Mouse (Mus musculus) right cerebral cortex, postnatal 14 days (tissue): ENCODE data around the gene Peli2.
"Not testable (repeated sequence)": the region's sequence is repeated elsewhere in the genome, so short reads cannot be mapped to it uniquely, and the experiment has no call there.

Experiments used
- DNase-seq: peaks from one replicate; pipeline ENCODE4 v3.0.0; 2022

Gene Peli2

GRCm38 (mm10) chr14:48120752-48121528 lies at the start of gene Peli2:
Gene Peli2 (plus strand): TSS chr14:48120823.
- DNase-seq, result peak; percentile 66

DNA sequence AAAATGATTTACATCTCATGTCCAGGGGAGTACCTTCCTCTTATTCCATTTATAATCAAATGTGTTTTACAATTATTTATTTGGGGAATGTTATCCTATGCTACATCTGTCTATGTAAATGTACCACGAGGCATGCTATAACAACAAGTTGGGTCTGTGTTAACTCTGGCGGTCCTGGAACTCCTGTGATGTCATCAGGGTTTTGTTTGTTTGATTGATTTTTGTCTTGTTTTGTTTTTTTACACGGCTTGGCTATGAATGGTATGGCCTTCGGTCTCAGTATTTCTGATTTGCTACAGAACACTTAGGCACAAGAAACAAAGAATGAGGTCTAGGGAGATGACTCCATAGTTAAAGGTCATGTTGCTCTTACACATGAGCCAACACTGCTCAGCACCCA lies 48.5 kb upstream of the Peli2 start:
- DNase-seq, result no peak

DNA sequence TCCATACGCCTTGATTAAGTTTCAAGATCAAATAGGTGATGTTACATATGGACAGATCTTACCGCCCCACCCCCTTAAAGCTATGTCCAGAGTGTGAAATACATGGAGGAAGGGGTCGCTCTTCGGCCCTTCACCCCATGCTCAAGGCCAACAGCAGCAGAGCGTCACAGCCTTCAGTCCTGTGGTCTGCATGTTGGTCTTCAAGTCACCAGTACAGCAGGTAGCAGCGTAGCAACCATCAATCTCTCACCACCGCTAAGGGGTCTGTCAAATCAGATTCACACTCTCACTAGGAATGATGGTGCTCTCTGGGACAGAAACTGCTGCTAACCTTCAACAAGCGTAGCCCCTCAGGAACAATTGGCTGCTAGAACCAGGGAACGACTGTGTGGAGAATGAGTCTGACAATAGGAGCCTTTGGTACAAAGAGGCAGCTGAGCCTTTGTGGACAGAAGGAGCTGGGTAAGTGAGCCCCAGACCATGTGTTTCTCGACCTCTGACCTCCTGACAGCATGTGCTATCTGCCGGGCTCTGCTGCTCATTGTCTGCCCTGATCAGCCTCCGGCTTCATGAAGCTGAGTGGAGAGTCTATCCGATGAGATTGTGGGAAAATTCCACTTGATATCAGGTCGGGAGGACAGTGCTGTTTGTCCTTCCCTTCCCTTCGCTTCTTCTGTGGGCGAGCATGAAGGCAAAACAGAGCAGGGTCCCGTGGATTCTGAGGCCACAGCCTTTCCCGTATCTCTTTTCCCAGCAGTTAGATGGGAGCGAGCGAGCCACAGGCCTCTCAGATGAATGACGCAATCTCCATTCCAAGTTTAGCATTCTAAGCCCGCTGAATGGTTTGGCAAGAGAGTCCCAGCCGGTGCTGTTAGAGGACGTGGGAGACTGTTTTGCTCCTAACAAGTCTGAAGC lies 47.1 kb upstream of the Peli2 start:
- peak; percentile 33 for DNase-seq

- not testable (repeated sequence) for DNase-seq
Observed at GRCm38 (mm10) chr14:48079574-48079973, 41.0 kb upstream of the Peli2 start.

- no peak for DNase-seq
Observed at GRCm38 (mm10) chr14:48083836-48084812, 36.5 kb upstream of the Peli2 start.

DNA sequence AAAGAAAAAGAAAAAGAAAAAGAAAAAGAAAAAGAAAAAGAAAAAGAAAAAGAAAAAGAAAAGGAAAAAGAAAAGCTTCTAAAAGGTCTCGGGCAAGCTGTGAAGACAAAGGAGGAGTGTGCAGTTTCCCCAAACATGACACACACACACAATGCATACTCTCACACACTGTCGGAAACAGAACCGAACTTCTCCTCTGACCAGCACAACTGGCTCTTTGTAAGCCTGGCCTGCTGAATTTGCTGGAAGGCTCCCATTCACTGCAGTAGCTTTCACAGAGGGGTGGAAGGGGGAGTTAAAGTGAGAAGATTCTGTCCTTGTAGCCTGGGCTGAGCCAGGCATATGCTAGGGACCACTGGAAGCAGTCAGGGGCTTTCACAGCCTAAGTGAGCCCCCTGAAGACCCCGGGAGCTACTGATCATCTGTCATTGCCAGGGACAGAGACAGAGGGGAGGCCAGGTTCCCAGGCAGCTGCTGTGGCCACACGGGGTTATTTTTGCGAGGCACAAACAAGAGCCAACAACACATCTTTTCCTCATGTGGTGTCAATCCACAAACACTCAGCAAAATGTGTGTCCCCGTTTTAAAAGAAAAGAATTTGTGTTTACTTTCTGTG lies 33.8 kb upstream of the Peli2 start:
- no peak for DNase-seq

DNA sequence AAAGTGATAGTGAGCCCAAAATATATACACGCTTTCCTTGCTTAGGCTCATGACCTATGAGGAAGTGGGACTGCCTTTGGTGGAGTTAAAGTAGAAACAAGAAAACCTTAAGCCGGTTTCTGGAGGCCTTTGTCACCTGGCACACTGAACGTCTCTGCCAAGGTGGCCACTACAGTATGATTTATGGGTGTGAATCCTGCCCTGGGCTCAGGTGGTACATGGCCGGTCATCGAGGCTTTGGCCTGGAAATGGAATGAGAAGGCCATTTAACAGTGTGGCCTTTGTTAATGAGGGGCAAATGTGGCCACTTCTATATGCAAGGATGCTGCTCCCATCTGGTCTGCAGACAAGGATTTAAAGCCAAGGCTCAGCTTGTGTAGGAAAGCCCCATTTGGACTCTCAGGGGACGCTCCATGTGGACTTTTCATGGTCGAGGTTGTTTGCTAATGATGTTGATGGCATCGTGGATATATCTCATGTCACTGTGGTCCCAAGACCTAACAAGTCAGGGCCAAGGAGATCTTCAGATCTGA lies 33.3 kb upstream of the Peli2 start:
- DNase-seq, result no peak

DNA sequence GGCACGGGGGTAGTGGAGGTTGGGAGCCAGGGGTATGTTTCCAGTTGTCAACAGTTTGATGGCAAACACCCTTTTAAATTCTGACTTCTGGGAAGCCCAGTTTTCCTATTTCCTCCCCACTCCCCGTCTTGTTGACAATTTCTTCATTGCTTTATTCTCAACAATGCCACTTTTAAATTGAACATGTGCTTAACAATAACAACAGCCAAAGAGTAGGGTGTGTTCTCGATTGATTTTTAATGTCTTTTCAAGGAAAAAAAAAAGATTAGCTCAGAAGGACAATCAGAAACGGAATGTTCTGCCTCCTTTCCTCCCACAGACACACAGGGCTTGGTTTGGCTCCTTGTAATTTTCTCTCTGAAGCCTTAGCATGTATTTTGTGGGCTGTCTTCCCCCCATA lies 30.2 kb upstream of the Peli2 start:
- no peak for DNase-seq

GRCm38 (mm10) chr14:48091160-48091559 lies 29.5 kb upstream of the Peli2 start:
- no peak for DNase-seq

GRCm38 (mm10) chr14:48098253-48098652 lies 22.4 kb upstream of the Peli2 start:
- no peak for DNase-seq

DNA sequence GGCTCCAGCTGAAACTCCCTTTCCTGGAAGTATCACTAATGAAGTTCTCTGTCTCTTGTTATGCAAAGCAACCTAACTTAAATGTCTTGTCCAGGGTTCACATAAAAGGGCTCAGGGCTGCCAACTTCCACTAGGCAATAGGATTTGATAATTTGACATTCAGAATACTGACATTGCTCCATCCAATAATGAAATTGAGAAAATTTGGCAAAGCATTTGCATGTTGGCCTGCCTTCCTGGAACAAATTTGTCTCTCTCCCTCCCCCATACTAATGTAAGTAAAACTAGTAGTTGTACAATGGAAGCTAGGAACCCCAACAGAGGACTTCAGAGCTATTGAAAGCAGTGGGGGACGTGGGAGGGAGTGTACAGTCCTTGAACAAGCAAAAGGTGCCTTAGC lies 21.3 kb upstream of the Peli2 start:
- DNase-seq, result no peak

- no peak for DNase-seq
Observed at GRCm38 (mm10) chr14:48106453-48106852, 14.2 kb upstream of the Peli2 start.

- DNase-seq, result no peak
Observed at GRCm38 (mm10) chr14:48117986-48118385, 2.6 kb upstream of the Peli2 start.

DNA sequence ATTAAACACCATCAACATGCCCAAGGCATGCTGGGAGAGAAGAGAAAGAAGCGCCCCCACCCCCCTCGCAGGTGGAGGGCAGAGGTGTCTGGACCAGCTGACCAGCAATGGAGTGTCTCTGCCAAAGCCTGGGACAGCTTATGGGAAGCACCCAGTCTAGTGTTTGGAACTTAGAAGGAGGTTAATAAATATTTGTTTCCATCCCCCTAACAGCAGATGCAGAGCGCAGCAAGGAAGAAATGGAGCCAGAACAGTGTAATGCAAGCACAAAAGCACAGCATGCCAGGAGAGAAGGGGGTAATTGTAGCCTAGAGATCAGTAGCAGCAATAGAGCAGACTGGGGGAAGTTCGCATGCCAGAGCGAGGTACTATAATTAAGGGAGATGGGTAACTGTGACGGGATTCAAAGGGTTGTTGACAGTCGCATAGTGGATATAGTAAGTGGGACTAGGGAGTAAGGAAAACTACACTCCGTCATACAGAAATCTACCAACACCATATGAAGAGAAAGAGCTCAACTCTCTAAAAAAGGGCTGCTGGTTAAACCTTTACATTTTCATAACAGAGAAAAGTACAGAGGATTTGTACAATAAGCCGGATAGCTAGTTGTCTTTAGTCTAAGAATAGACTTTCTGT lies 1.5 kb upstream of the Peli2 start:
- no peak for DNase-seq

GRCm38 (mm10) chr14:48119648-48120270 lies 864 bp upstream of the Peli2 start:
- no peak for DNase-seq

DNA sequence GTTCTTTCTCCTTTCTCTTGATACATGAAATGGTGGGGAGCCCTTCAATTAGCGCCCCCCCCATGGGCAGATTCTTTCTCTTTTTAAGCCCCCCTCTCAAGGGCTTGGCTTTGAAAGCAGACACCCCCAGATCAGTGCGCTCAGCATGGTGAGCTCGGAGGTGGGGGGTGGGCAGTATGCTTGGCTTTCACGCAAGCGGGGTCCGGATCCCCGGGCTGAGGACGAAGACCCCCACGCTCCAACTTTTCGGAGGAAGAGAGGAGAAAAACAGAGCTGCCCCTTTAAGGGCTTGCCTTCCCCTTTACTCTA lies 226 bp upstream of the Peli2 start:
- DNase-seq, result no peak

- no peak for DNase-seq
Observed at GRCm38 (mm10) chr14:48121529-48122517, 1.2 kb downstream of the Peli2 start.

GRCm38 (mm10) chr14:48124011-48124410 lies 3.4 kb downstream of the Peli2 start:
- no peak for DNase-seq

DNA sequence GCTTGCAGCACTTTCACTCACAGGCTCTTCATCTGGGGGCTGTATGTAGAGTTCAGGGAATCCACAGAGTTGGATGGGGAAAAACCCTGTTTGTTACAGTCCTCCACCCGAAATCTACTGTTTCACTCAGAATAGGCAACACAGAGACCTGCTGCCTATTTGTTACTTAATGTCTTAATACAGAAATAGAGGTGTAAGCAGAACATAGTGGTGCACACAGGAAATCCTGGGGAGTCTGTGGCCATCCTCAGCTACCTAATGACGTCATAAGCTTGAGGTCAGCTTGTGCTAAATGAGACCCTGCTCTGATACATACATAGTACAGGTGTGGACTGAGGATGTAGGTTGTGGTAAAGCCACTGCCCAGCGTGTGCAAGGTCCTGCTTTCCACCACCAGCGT lies 4.2 kb downstream of the Peli2 start:
- DNase-seq, result no peak

DNA sequence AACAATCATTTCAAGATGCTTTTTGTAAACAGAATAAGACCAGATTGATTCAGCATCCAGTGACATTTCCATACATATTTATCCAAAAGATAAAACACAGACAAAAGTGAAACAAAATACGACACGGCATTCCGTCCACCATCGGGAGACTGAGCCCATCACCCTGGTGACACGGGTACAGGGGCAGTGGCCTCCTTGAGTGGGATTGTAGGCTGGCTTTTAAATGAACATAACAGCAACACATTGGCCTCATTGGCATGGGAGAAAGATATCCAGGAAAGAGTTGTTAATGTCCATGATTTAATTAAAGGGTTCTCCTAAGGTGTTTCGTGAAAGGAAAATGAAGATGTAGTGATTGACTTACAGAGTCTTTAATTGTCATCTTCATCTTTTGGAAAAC lies 5.3 kb downstream of the Peli2 start:
- no peak for DNase-seq
